Mouse (Mus musculus) central nervous system, embryonic 11.5 days (tissue): Measurements from ENCODE around the gene Olfr1155. TPM values are rescaled to one million over a fixed set of nuclear protein-coding genes. Genes with fewer than 3 reads are reported as not detected.

Source experiments
- polyA plus RNA-seq: library from polyadenylated mRNA; depleted of rRNA; stranded (reverse); fragments of >200 nt; gene quantifications from 2 replicates; pipeline ENCODE4 v1.2.3, GENCODE M21; 2012; rRNA removed

Olfr1155 gene
- polyA plus RNA-seq = not detected in 2 replicates

DNA sequence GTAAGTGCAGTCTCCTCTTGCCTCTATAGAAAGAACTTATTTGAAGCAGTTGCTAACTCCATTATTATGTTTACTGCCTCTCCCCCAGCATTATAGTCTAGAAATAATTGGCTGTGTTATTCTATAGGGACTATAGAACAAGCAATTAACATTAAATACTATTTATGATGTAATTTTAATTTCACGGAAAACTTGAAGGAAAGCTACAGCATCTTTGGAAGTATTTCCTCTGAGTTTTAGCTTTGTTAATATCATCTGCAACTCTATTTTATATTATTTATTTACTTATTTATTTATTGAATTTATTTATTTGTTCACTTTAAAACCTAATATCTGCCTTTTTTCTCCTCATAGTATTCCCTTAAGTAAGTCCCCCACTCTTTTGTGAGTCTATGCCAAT lies at the start of gene Olfr1155:
TSS of gene Olfr1155 (minus strand) at position 101 of the 400 bp plus-strand sequence.

DNA sequence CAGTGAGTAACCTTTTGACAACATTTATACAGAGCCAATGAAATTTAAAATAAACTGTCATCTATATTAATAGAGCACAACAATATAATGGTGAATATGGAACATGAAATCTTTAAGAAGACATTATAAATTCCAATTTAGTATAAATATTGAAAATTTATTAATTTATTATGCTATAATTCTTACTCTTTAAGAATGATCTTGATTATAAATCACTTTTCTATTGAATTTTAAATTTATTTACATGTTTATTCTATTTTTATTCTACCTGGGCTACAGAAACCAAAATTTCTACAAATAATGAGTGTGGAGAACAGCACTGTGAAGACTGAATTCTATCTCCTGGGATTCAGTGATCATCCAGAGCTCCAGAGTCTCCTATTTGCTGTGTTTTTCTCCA lies 44.9 kb upstream of the Olfr1155 start, which contains the start of gene Olfr1158:
TSS of gene Olfr1158 (plus strand) at position 301 of the 400 bp plus-strand sequence.

DNA sequence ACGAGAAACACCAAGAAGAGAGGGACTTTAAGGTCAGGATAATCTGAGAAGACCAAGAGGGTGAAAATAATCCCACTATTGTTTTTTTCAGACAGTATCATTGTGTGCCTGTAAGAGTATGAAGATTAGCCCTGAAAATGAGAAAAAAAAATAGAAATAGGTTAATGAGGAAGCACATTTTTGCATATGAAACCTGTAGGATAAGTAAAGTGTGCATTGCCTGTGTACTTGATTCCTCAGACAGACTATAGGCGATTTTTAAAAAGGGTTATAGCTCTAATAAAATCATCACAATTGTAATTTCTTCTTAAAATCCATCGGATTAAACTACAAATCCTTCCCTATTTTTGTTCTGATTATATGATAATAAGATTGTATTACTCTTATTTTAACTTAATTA lies 29.6 kb upstream of the Olfr1155 start, which contains the start of gene Olfr74:
TSS of gene Olfr74 (minus strand) at position 101 of the 400 bp plus-strand sequence.

DNA sequence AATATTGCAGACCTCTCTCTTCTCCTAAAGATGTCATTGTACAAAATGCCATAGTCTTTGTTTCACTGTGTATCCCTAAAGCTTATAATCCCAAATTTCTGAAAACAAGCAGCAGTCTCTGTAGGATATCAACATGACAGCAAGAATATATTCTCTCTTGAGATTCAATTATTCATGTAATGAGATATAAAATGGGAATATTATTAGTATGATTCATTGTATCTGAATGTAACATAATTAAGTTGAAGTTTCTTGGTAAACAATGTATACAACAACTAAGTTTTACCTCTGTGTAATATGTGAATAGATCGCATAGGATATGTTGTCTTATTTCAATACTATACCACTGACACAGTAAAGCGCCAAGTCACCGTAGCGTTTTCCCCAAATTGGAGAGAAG lies 23.3 kb upstream of the Olfr1155 start, which contains the start of gene Olfr1157:
TSS of gene Olfr1157 (minus strand) at position 101 of the 400 bp plus-strand sequence.

GRCm38 (mm10) chr2:87953000-87953399 lies 8.1 kb upstream of the Olfr1155 start, which contains the start of gene Olfr1156:
Gene Olfr1156, minus strand, starts transcription at chr2:87953100.

GRCm38 (mm10) chr2:87905066-87905465 lies 39.9 kb downstream of the Olfr1155 start, which contains the start of gene Olfr1154:
Gene Olfr1154, minus strand, starts transcription at chr2:87905166.

DNA sequence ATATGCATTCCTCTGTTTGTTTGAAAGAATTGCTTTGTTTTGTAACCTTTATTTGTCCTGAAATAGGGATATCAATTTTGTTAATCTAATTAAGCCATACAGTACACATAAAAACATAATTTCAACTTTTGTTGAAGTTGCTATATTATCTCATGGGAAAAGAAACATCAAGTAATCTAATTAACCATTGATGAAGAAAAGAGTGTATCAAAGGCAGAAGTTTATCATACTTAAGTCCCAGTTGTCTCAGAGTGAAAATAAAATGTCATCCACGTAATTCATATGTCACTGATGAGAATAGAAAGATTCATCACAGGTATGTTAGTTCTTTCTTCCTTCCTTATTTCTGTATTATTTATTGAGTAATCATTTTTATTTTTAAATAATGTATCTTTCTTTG lies 50.3 kb downstream of the Olfr1155 start, which contains the start of gene Olfr1153:
TSS of gene Olfr1153 (plus strand) at position 301 of the 400 bp plus-strand sequence.

Other genes starting within 250 kb of the Olfr1155 start
- not detected in 2 replicates for gene Olfr1137, start 232.0 kb downstream of the Olfr1155 start, polyA plus RNA-seq
- gene Olfr1138, start 205.2 kb downstream of the Olfr1155 start, polyA plus RNA-seq = not detected in 2 replicates
- not detected in 2 replicates for gene Olfr1140, start 201.4 kb downstream of the Olfr1155 start, polyA plus RNA-seq
- gene Olfr1141, start 191.1 kb downstream of the Olfr1155 start, polyA plus RNA-seq = not detected in 2 replicates
- gene Olfr152, start 165.7 kb downstream of the Olfr1155 start, polyA plus RNA-seq = not detected in 2 replicates
- gene Olfr1143, start 144.5 kb downstream of the Olfr1155 start, polyA plus RNA-seq = not detected in 2 replicates
- not detected in 2 replicates for gene Olfr1145, start 135.3 kb downstream of the Olfr1155 start, polyA plus RNA-seq
- not detected in 2 replicates for gene Olfr1148, start 114.6 kb downstream of the Olfr1155 start, polyA plus RNA-seq
- gene Olfr1150-ps1, start 101.1 kb downstream of the Olfr1155 start, polyA plus RNA-seq = not detected in 2 replicates
- gene Olfr1151, start 89.3 kb downstream of the Olfr1155 start, polyA plus RNA-seq = not detected in 2 replicates
- gene Olfr1152, start 78.6 kb downstream of the Olfr1155 start, polyA plus RNA-seq = not detected in 2 replicates
- gene Olfr1153, start 50.2 kb downstream of the Olfr1155 start, polyA plus RNA-seq = not detected in 2 replicates
- gene Olfr1154, start 40.0 kb downstream of the Olfr1155 start, polyA plus RNA-seq = not detected in 2 replicates
- not detected in 2 replicates for gene Olfr1156, start 8.0 kb upstream of the Olfr1155 start, polyA plus RNA-seq
- gene Olfr1157, start 23.2 kb upstream of the Olfr1155 start, polyA plus RNA-seq = not detected in 2 replicates
- gene Olfr74, start 29.5 kb upstream of the Olfr1155 start, polyA plus RNA-seq = not detected in 2 replicates
- gene Olfr1158, start 45.0 kb upstream of the Olfr1155 start, polyA plus RNA-seq = not detected in 2 replicates
- not detected in 2 replicates for gene Olfr1160, start 63.1 kb upstream of the Olfr1155 start, polyA plus RNA-seq
- gene Olfr1161, start 77.6 kb upstream of the Olfr1155 start, polyA plus RNA-seq = not detected in 2 replicates
- not detected in 2 replicates for gene Olfr73, start 92.6 kb upstream of the Olfr1155 start, polyA plus RNA-seq
- not detected in 2 replicates for gene Olfr1162, start 106.0 kb upstream of the Olfr1155 start, polyA plus RNA-seq
- gene Olfr1163, start 126.7 kb upstream of the Olfr1155 start, polyA plus RNA-seq = not detected in 2 replicates
- gene Olfr1164, start 148.8 kb upstream of the Olfr1155 start, polyA plus RNA-seq = not detected in 2 replicates
- gene Olfr1166, start 183.1 kb upstream of the Olfr1155 start, polyA plus RNA-seq = not detected in 2 replicates
- gene Olfr1167, start 210.1 kb upstream of the Olfr1155 start, polyA plus RNA-seq = not detected in 2 replicates
- gene Olfr1168, start 236.7 kb upstream of the Olfr1155 start, polyA plus RNA-seq = not detected in 2 replicates